Mouse (Mus musculus): ENCODE measurements around the gene Vezt. TPM values are rescaled to one million over a fixed set of nuclear protein-coding genes. Genes with fewer than 3 reads are reported as not detected.

Gene Vezt
- total and polyA plus RNA-seq, 3 experiments, result 9.5 to 13.5 TPM; not detected in 1

GRCm38 (mm10) chr10:93889579-93889950 is 146.1 kb downstream of the Vezt start (continued):
- peak; percentile 74 for TF ChIP-seq TBP (IDR thresholded peaks at IDR 0.05; ENCODE audit: low read depth, low read length)
- TF ChIP-seq MAX (IDR thresholded peaks at IDR 0.05; ENCODE audit: low read length), result peak; percentile 96
- no peak for TF ChIP-seq ETS1 (IDR thresholded peaks at IDR 0.05; ENCODE audit: low read depth, low read length)
- peak; percentile 64; the same call in 1 of the 2 replicates for TF ChIP-seq ZMIZ1 (IDR thresholded peaks at IDR 0.05; ENCODE audit: low read depth, low read length)
- TF ChIP-seq ZC3H11A (IDR thresholded peaks at IDR 0.05; ENCODE audit: low read depth, low read length), result no peak
- TF ChIP-seq GATA1 (IDR thresholded peaks at IDR 0.05; ENCODE audit: low read depth, low read length), result no peak
- TF ChIP-seq MEF2A (IDR thresholded peaks at IDR 0.05; ENCODE audit: extremely low read depth, insufficient replicate concordance, low read depth, low read length, poor library complexity, severe bottlenecking), result no peak
- no peak for TF ChIP-seq MAFK (IDR thresholded peaks at IDR 0.05; ENCODE audit: borderline replicate concordance, low read depth, low read length)
- TF ChIP-seq USF2 (IDR thresholded peaks at IDR 0.05; ENCODE audit: borderline replicate concordance in 1 of 2, insufficient read depth in 1 of 2, low read depth in 1 of 2, low read length in 2 of 2), result no peak

Other genes with a start within 250 kb of the Vezt start
- gene Usp44, start 204.3 kb downstream of the Vezt start, total RNA-seq (2012; rRNA removed), result 0.07 and 0.12 TPM in 2 replicates
- 1 to 10 TPM in 1 of 2 experiments, not detected in 1; 1.4 TPM for gene Usp44, start 204.3 kb downstream of the Vezt start, polyA plus RNA-seq (2012; ENCODE audit: insufficient read depth in 1 of 2, insufficient read length in 2 of 2, low read depth in 1 of 2, low replicate concordance in 2 of 2, missing spikeins in 1 of 2)
- 326 and 387 TPM in 2 replicates for gene Metap2, start 138.7 kb downstream of the Vezt start, total RNA-seq (2012; rRNA removed)
- gene Metap2, start 138.7 kb downstream of the Vezt start, polyA plus RNA-seq (2012; ENCODE audit: insufficient read depth in 1 of 2, insufficient read length in 2 of 2, low read depth in 1 of 2, low replicate concordance in 2 of 2, missing spikeins in 1 of 2), result 1,000 to 10,000 TPM in 1 of 2 experiments, 100 to 1,000 TPM in 1; 921 to 2,567 TPM
- gene Fgd6, start 184 bp upstream of the Vezt start, total RNA-seq (2012; rRNA removed), result 1.2 and 1.4 TPM in 2 replicates
- 1 to 10 TPM in 1 of 2 experiments, not detected in 1; 2.8 TPM for gene Fgd6, start 184 bp upstream of the Vezt start, polyA plus RNA-seq (2012; ENCODE audit: insufficient read depth in 1 of 2, insufficient read length in 2 of 2, low read depth in 1 of 2, low replicate concordance in 2 of 2, missing spikeins in 1 of 2)
- gene Nr2c1, start 112.2 kb upstream of the Vezt start, total RNA-seq (2012; rRNA removed), result 3.3 and 3.6 TPM in 2 replicates
- gene Nr2c1, start 112.2 kb upstream of the Vezt start, polyA plus RNA-seq (2012; ENCODE audit: insufficient read depth in 1 of 2, insufficient read length in 2 of 2, low read depth in 1 of 2, low replicate concordance in 2 of 2, missing spikeins in 1 of 2), result 1 to 10 TPM in 1 of 2 experiments, not detected in 1; 5.7 TPM
- gene Ndufa12, start 162.9 kb upstream of the Vezt start, total RNA-seq (2012; rRNA removed), result 271 and 276 TPM in 2 replicates
- 100 to 1,000 TPM in 1 of 2 experiments, not detected in 1; 137 TPM for gene Ndufa12, start 162.9 kb upstream of the Vezt start, polyA plus RNA-seq (2012; ENCODE audit: insufficient read depth in 1 of 2, insufficient read length in 2 of 2, low read depth in 1 of 2, low replicate concordance in 2 of 2, missing spikeins in 1 of 2)